8 mouse cellular contexts compared by ENCODE assay signal in the genomic region with DNA sequence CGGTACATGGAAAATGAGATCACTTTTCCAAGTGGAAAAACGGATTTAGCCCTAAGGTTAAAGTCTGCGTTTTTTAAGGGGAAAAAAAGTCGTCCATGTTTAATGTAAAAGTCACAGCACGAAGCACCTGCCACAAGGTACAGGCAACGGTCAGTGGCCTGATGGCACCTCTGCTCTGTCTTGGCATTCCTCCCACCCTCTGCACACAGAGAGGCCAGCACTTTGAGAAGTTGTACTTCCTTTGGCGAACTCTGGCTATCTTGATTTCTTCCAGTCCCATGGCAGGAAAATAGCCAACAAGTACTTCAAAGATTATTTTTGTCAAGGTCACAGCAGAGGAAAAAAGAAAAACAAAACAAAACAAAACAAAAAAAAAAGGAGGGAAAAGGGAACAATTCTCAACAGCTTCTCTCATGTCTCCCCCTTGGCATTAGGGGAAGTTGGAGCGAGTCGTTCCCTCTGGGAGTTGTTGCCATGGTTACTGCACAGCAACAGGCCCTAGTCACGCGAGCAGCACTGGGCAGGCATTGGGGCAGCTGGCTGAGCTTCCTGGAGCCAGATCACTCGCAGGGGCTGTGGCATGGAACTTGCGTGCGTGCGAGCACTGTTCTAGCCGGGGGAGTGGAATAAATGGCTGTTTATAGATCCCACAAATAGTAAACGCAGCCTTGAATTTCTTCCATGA. TPM values are rescaled to one million over a fixed set of nuclear protein-coding genes. Genes with fewer than 3 reads are reported as not detected.
A peak's percentile ranks its signal among the peaks of the same experiment; 100 is the strongest.
DNase-seq lines count a peak whose midpoint lies in the region; ATAC-seq and TF ChIP-seq lines count a peak whose summit lies in the region.

No protein-coding gene starts in this region.

- H3K9ac ChIP-seq in heart, embryonic 12.5 days, result 0 out of 2 replicates have a peak overlapping the region, but pooled peaks have one; percentile 34
- no peak overlapping the region for H3K9ac ChIP-seq in kidney, embryonic 15.5 days
- no peak overlapping the region for H3K9ac ChIP-seq in liver, adult 2 months (ENCODE audit: low read depth, low read length)
- H3K9ac ChIP-seq in neural tube, embryonic 11.5 days (ENCODE audit: low read length), result no peak overlapping the region

- no peaks in the 10 kb centered on the region for H3K36me3 ChIP-seq in forebrain, embryonic 10.5 days (replicated peaks)
- H3K36me3 ChIP-seq in heart, embryonic 12.5 days, result no peaks in the 10 kb centered on the region
- H3K36me3 ChIP-seq in kidney, embryonic 15.5 days, result no peaks in the 10 kb centered on the region
- H3K36me3 ChIP-seq in liver, adult 2 months (ENCODE audit: control insufficient read depth, insufficient read depth, low read length), result no peaks in the 10 kb centered on the region
- H3K36me3 ChIP-seq in neural tube, embryonic 11.5 days (ENCODE audit: control insufficient read depth, insufficient read depth, low read length), result no peaks in the 10 kb centered on the region

- peak overlapping the region; percentile 24; the same call in 1 of the 2 replicates for H3K4me3 ChIP-seq in forebrain, embryonic 10.5 days
- peak overlapping the region; percentile 18 for H3K4me3 ChIP-seq in heart, embryonic 12.5 days
- H3K4me3 ChIP-seq in kidney, embryonic 15.5 days (replicated peaks), result no peak overlapping the region
- H3K4me3 ChIP-seq in liver, adult 2 months (ENCODE audit: insufficient read depth, low read depth, low read length), result no peak overlapping the region
- H3K4me3 ChIP-seq in neural tube, embryonic 11.5 days (ENCODE audit: low read depth, low read length), result no peak overlapping the region

- no peaks in the 10 kb centered on the region for H3K79me2 ChIP-seq in liver, adult 2 months (ENCODE audit: control insufficient read depth, insufficient read depth, low read length)

- peak overlapping the region; percentile 59 for H3K4me2 ChIP-seq in heart, embryonic 12.5 days
- H3K4me2 ChIP-seq in kidney, embryonic 15.5 days, result peak overlapping the region; percentile 35
- H3K4me2 ChIP-seq in neural tube, embryonic 11.5 days (ENCODE audit: low read depth), result no peak overlapping the region; the same call in 1 of the 2 replicates

- TF ChIP-seq POLR2A in liver, adult 2 months (IDR thresholded peaks at IDR 0.05; ENCODE audit: extremely low read depth, insufficient read depth, low read length), result no peak

- no peaks in the 10 kb centered on the region for H3K27me3 ChIP-seq in forebrain, embryonic 10.5 days (ENCODE audit: poor library complexity, severe bottlenecking)
- H3K27me3 ChIP-seq in heart, embryonic 12.5 days (replicated peaks), result 0 out of 2 replicates have a peak, but pooled peaks cover 5% of the 10 kb centered on the region
- peaks cover 19% of the 10 kb centered on the region; the same call in 1 of the 2 replicates for H3K27me3 ChIP-seq in kidney, embryonic 15.5 days
- no peaks in the 10 kb centered on the region for H3K27me3 ChIP-seq in liver, adult 2 months (ENCODE audit: control insufficient read depth, insufficient read depth, low read length)
- H3K27me3 ChIP-seq in neural tube, embryonic 11.5 days (ENCODE audit: control insufficient read depth, insufficient read depth, low read length), result no peaks in the 10 kb centered on the region

- DNase-seq in cerebellum, postnatal 25 days, result peak; percentile 16 to 48
- peak; percentile 77 for DNase-seq in forebrain, embryonic 10.5 days (ENCODE audit: extremely low spot score, low spot score)
- DNase-seq in liver, adult 2 months (ENCODE audit: extremely low read depth, low read depth, low spot score), result peak; percentile 34
- peak; percentile 78 for DNase-seq in neural tube, embryonic 11.5 days (ENCODE audit: low spot score)
- DNase-seq in urinary bladder, postnatal 36 days (ENCODE audit: low spot score in 2 of 2), result peak; percentile 42 to 78

- TF ChIP-seq CTCF in liver, adult 2 months (IDR thresholded peaks at IDR 0.05; ENCODE audit: low read depth, low read length), result no peak

- no peak for ATAC-seq in cerebellum, adult (ENCODE audit: insufficient number of reproducible peaks, low FRiP score, low TSS enrichment)
- peak; percentile 81 for ATAC-seq in heart, embryonic 12.5 days (ENCODE audit: insufficient number of reproducible peaks, low FRiP score)
- peak; percentile 93 for ATAC-seq in kidney, embryonic 15.5 days (replicated peaks; ENCODE audit: low FRiP score)
- peak; percentile 95 for ATAC-seq in neural tube, embryonic 11.5 days (ENCODE audit: insufficient read depth, low FRiP score, low TSS enrichment)

- H3K9me3 ChIP-seq in forebrain, embryonic 10.5 days, result no peaks in the 10 kb centered on the region
- no peaks in the 10 kb centered on the region for H3K9me3 ChIP-seq in heart, embryonic 12.5 days (replicated peaks)
- H3K9me3 ChIP-seq in kidney, embryonic 15.5 days (replicated peaks), result no peaks in the 10 kb centered on the region
- no peaks in the 10 kb centered on the region for H3K9me3 ChIP-seq in neural tube, embryonic 11.5 days (ENCODE audit: control insufficient read depth, low read length)

- peak overlapping the region; percentile 68 for H3K27ac ChIP-seq in forebrain, embryonic 10.5 days
- H3K27ac ChIP-seq in heart, embryonic 12.5 days (ENCODE audit: poor library complexity, severe bottlenecking), result no peak overlapping the region
- H3K27ac ChIP-seq in kidney, embryonic 15.5 days, result no peak overlapping the region
- H3K27ac ChIP-seq in liver, adult 2 months (replicated peaks; ENCODE audit: insufficient read depth, low read depth, low read length), result no peak overlapping the region
- H3K27ac ChIP-seq in neural tube, embryonic 11.5 days (ENCODE audit: low read depth, low read length), result no peak overlapping the region

- 39% methylated on average over 17 of the region's 17 CpGs for WGBS in forebrain, embryonic 10.5 days
- 26% methylated on average over 17 of the region's 17 CpGs for WGBS in heart, embryonic 12.5 days
- WGBS in kidney, embryonic 15.5 days, result 31% methylated on average over 17 of the region's 17 CpGs
- WGBS in liver, adult 2 months, result 41% methylated on average over 17 of the region's 17 CpGs
- 34% methylated on average over 17 of the region's 17 CpGs for WGBS in neural tube, embryonic 11.5 days

- H3K4me1 ChIP-seq in forebrain, embryonic 10.5 days, result peaks cover 10% of the 10 kb centered on the region
- H3K4me1 ChIP-seq in heart, embryonic 12.5 days (replicated peaks), result peaks cover 18% of the 10 kb centered on the region
- H3K4me1 ChIP-seq in kidney, embryonic 15.5 days, result peaks cover 8% of the 10 kb centered on the region
- H3K4me1 ChIP-seq in liver, adult 2 months (ENCODE audit: control insufficient read depth, insufficient read depth, low read length), result no peaks in the 10 kb centered on the region
- no peaks in the 10 kb centered on the region for H3K4me1 ChIP-seq in neural tube, embryonic 11.5 days (ENCODE audit: control insufficient read depth, insufficient read depth, low read length)

RNA-seq across cellular contexts. Expression of gene Exoc3, which starts 36.8 kb away (rescaled TPM):
- polyA plus RNA-seq in forebrain, embryonic 10.5 days (2016; fragmentation: Nextera tagmentation; extraction: Ambion mirVana), result 81.8 and 81.9 TPM in 2 replicates
- polyA plus RNA-seq in heart, embryonic 12.5 days (2016; fragmentation: Nextera tagmentation; extraction: Ambion mirVana), result 50.4 and 51.0 TPM in 2 replicates
- polyA plus RNA-seq in kidney, embryonic 15.5 days (2015; fragmentation: Nextera tagmentation; extraction: Ambion mirVana), result 67.8 and 68.0 TPM in 2 replicates
- 17.9 and 18.4 TPM in 2 replicates for total RNA-seq in liver, adult 2 months (2014; rRNA removed)
- 21.6 and 24.0 TPM in 2 replicates for polyA plus RNA-seq in liver, adult 2 months (2012; rRNA removed)
- polyA plus RNA-seq in neural tube, embryonic 11.5 days (2014; fragmentation: Nextera tagmentation; extraction: Ambion mirVana), result 88.4 and 98.9 TPM in 2 replicates

RNA-seq across cellular contexts. Expression of gene Ahrr, which starts 46.8 kb away (rescaled TPM):
- 1.5 and 1.6 TPM in 2 replicates for polyA plus RNA-seq in forebrain, embryonic 10.5 days (2016; fragmentation: Nextera tagmentation; extraction: Ambion mirVana)
- 0.73 and 0.82 TPM in 2 replicates for polyA plus RNA-seq in heart, embryonic 12.5 days (2016; fragmentation: Nextera tagmentation; extraction: Ambion mirVana)
- 0.45 and 0.52 TPM in 2 replicates for polyA plus RNA-seq in kidney, embryonic 15.5 days (2015; fragmentation: Nextera tagmentation; extraction: Ambion mirVana)
- 0.18 and 0.20 TPM in 2 replicates for total RNA-seq in liver, adult 2 months (2014; rRNA removed)
- 0.07 TPM in 1 of 2 replicates, not detected in the other for polyA plus RNA-seq in liver, adult 2 months (2012; rRNA removed)
- 0.55 and 2.0 TPM in 2 replicates for polyA plus RNA-seq in neural tube, embryonic 11.5 days (2014; fragmentation: Nextera tagmentation; extraction: Ambion mirVana)

Comparison
In these comparisons a context has a peak if more than half of its experiments do, and no peak if none do; other contexts are left out.
1. H3K4me3 ChIP-seq: peak in forebrain, embryonic 10.5 days (single experiment) and heart, embryonic 12.5 days (single experiment); none in kidney, embryonic 15.5 days (single experiment), liver, adult 2 months (single experiment) and neural tube, embryonic 11.5 days (single experiment).
2. Peak in every context shown above with its lines, with median percentiles within 50 percentile points of each other: DNase-seq.